Mouse (Mus musculus) 416B (cell line): ENCODE measurements around the gene Adarb2.

Source experiments
- DNase-seq: peaks from one replicate; pipeline ENCODE4 v3.0.0; 2011; ENCODE audit warnings: low read depth

Adarb2 gene

DNA sequence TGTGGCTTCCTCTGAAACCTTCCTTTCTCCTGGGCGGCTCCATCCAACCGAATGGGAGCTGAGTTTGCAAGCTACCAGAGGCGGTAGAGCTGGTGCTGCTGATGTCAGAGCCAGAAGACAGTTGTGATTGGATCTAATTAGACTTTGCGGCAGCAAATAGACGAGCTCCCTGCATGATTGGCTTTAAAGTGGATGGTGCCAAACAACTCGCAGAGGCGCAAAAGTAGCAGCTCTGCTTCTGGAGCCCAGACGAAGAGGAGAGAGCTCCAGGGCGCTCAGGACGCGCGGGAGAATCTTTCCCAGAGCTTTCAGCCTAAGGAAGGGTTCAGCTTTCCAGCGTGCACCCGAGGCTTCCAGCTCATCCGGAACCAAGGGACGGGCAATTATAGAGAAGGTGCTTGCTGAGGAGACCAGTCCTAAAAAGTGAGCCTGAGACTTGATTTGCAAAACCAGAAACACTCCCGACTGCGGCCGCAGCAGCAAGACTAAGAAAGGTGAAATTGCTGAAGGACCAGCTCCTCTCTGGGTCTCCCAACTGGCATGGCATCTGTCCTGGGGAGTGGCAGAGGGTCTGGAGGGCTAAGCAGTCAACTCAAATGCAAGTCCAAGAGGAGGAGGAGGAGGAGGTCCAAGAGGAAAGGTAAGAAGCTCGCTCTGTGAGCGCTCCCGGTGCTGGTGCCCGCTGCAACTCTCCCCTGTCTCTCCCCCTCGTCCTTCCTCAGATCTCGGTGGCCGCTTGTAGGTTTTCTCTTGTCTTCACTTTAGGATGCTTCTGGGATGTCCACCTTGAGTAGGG lies at the start of gene Adarb2:
TSS of gene Adarb2 (plus strand) at position 186 of the 796 bp plus-strand sequence.
- no peak for DNase-seq

DNA sequence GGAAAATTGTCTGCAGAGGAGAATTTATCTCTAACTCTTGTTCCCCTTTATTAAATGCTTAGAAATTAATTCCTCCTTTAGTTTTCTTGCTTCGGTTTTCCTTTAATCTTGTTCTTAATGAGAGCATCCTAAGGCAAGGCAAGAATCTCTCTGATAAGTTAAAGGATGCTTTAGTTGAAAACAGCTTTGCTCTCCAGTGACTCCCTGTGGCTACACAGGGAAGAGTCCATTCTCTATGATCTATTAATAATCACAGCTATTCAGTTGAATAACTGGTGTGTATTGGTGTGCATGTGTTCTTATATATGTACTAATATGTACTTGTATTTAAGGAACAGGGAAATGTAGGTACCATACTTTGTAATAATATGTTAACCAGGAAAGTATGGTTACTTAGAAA lies 28.9 kb upstream of the Adarb2 start:
- peak; percentile 2 for DNase-seq

DNA sequence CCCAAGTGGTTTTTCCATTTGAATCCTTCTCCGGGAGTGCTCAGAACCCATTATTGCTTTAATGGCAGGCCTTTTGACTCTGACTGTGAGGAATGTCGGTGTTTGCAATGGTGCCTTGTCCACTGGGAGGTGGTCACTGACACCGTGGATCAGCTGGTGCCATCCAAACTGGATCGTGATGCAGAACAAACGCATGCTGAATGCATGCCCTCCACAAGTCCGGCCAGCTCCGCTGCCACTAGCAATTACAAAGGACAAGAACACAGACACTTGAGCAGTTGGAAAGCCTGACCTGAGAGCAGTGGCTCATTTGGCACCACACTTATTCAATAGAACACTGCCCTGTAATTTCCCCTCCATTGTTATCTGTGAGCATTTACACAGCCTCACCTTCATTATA lies 10.7 kb upstream of the Adarb2 start:
- no peak for DNase-seq

DNA sequence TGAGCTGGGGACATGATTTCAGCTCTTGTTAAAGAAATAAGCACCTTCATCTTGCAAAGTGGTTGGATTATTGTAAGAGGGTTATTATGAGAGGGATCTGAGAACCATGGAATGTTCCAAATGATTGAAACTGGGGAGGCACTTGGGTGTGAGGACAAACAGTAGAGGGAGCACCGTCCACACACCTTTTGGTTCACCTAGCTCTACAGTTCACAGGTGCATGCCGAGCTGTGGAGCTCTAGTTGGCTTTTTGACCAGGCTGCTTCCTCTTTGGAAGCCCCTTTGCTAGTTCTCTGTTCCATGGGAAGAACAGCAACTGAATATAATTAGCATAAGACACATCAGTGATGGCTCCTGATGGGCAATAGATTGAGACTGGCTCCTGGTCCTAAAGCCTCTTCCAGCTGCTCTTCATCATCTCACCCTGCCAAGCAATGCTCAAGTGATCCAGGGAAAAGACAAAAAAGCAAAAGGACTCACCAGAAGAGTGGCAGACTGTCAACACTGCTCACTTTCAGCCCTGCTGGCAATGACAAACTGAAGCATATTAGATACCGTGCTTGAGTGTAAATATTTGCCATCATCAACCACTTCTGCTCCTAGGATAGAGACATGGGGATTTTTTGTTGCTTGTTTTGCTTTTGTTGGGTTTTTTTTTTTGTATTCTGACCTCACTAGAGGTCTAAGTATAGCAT lies 3.3 kb upstream of the Adarb2 start:
- DNase-seq, result no peak

DNA sequence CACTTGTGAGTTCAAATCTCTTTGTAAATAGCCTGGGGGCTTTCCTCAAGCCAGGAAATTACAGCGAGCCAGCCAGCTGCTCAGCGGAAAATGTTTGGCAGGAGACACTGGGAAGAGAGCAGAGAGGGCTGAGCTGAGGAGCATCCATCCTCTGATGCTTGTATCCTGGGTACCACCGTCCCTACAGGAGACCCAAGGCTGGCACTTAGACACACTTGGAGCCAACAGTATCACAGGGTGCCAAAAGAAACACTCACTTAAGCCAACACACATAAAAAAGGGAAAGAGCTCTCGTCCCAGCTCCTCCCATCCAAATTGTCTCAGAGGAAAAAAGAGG lies 779 bp downstream of the Adarb2 start:
- no peak for DNase-seq

DNA sequence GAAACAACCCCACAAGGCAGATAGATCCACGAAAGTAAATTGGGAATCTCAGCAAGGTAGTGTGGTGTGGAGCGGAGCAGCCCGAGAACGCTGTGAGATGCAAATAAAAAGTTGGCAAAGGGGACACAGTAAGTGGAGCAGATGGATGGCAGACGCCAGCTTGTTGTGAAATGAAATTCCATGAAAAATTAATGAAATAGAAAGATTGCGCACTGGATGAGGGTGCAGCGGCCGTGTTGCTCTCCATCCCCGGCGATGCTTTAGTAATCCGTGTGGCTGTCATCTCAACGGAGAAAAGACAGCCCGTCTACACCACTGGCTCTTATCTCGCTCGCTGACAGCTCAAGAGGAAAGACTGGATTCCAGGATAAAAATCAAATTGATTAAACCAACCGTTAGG lies 4.7 kb downstream of the Adarb2 start:
- DNase-seq, result no peak

DNA sequence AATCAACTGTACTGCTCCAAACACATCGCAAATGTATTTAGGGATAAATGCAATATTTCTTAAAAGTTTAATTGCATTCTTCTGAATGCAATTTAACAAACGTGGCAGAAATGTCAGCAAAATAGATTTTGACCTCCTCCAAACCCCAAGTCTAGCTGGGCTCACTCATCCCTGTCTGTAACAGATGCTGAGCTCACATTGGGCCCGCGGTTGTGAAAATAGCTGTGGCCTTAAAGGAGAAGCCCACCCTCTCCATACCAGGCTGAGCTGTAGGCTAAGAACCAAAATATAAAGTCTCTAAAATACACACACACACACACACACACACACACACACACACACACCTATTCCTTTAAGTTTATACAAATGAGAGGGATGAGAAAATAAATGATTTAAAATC lies 8.1 kb downstream of the Adarb2 start:
- no peak for DNase-seq

DNA sequence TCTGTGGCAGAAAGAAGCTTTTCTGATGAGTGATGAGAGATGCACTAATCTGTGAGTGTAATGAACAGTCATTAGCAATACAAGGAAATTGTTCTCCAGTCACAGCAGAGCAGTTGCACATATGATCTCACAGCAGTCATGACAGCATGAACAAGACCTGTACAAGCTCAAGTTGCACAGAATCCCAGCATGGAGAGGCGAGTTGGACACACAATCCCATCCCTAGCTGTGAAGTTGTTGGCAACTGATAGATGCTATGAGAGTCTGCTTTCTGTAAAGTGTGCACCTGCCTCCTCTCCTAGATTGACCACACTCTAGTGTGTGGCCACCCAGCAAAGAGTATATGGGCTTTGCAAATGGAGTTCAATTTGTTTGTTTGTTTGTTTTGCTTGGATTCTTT lies 36.2 kb downstream of the Adarb2 start:
- DNase-seq, result no peak

DNA sequence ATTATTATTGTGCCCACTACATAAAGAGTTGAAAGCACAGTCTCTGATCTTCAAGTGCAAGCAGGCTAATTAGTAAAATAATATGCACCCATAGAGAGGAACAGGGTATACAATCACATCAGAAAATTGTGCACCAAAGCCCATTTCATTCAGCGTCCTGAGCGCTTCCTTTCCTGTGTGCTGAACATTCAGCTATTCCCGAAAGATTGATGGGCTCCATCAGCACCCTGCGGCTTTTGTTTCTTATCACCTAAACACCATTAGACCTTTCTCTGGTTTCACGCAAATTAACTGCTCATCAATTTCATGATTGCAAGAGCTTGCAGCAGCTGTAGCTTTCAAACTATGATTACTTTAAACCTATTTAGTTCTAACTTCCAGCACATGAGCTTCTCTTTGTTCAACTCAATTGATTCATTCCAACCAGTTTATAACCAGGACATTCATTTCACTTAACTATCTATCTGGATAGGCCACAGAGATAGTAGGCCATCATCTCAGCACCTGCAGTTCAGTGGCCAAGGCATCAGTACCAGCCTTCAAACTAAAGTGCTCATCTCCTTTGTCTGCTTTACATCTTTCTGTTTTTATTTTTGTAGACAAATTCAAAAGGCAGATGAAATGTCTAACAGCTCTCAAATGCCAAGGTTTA lies 45.5 kb downstream of the Adarb2 start:
- DNase-seq, result no peak

DNA sequence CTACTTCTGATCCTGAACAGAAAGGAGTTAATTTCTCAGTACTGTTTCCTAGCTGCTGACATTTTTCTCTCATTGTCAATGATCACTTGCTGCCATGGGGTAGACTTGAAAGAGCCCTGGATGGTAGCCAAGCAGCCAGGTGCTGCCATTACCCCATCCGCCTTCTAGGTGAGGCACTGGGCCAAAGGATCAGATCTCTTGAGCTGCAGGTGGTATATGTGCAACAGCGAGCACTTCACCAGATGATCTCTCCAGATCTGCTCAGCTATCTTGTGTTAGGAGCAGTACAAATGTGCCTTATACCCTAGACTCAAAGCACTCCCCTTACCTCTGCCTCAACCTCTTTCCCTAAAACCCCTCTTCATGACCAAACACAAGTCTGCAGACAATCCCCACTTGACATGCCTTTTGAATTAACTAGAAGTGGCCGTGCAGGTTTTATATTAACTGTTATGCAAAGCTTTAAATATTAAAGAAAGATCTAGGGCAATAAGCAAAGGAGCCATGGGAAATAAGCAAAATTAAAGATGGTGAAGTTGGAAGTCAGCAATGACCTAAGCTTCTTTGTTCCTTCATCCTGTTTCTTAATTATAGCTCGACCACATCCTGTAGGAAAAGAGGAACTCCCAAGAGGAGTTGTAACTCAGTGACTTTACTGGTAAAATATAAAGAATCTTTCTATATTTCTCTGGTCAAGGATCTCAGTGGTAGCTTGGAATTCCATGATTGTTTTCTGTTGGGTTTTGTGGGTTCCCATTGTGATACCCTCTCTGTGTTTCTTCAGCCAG lies 69.7 kb downstream of the Adarb2 start:
- no peak for DNase-seq

DNA sequence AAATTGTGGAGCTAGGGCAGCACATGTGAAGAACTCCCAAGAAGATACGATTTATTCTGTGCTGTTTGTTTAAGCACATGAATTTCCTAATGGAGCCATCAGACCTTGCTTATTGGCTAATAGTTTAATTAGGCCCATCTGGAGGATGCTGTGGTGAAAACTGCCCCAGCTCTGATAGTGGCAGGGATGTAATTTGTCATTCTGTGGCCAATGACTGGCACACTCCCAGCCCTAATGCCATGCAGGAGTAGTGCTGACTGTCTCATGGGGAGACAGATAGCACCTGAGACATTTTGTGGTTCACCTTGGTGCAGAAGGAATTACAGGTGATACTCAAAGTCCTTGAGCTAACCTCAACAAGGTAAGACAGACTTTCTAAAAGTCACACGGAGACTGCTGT lies 80.5 kb downstream of the Adarb2 start:
- no peak for DNase-seq

DNA sequence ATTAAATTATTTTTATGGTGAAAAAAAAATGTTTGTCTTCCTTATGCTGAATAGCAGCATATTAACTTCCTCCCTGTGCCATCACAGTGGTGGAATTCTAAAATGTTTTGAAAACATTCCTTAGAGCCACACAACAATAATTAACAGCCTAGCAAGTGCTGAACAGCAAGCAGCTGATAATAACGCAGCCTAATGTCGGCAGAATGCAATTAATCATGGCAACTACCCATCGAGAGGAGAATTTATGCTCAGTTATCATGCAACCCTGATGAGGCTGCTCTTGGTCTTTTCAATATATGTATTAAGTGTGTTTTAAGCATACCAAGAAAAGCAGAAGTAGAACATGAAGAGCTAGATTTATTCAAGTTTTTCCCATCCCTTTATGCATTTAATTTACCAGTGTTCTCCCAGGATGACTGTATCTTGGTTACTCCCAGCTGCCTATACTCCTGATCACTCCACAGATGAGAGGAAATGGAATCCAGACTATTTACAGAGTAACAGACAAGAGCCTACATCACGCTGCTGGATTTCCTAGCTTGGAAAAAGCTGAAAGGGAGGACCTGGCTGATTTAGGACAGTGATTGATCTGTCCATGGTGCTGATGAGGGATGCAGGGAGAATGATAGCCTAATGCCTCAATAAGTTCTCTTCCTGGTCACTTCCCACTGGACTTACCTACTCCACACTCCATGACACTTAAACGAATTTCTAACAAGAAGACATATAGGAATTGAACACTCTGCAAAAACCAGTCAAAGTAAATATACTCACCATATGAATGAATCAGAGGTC lies 113.9 kb downstream of the Adarb2 start:
- DNase-seq, result peak; percentile 15

DNA sequence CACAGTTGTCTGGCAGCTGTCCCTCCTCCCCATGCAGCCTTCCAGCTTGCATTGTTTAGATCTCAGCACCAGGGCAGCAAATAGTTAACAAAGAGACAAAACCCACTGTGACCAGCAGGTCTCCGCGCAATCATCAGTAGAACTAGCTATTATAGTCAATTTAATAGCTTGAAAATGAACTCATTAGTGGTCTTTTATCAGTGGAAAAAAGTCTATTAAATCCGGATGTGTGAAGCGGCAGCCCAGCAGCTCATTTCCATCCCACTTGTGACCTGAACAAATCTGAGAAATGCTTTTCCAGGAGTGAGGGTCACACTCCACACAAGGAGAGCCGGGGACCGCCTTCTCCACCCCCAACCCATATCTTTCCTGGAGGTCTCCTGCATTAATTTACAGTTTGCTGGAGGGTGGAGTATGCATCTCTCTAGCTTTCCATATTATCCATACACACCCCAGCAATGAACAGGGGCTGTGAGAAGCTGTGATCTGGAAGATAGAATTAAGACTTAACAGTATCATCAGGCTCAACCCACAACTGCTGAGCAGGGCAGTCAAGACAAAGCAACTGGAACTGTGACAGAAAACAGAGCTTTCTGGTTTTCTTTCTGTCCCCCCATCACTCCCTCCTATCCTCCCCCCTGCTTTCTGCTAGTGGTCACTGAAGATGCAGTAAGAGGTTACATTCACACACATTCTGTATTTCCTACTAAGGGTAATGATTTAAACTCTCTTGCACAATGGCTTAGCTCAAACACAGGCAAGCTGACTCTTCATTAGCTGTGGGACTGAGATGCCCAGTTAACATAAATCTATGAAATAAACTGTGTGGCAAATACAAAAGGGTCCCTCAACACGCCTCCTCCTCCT lies 131.2 kb downstream of the Adarb2 start:
- DNase-seq, result no peak

DNA sequence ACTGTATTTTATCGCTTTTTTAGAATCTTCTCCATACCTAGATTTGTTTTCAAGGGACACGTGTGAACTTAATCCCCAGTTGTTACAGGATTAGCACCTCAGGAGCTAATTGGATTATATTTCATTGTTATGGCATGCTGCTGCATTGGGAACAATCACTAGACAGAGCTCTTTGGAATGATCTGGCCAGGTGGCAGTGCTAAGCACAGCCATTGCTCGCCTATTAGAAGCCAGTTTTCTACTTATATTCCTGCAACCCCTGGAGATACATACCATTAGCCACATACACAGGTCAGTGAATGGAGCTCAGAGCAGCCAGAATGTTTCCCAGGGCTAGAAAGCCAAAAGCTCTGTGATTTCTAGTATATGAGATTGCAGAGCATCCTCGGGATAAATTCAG lies 131.9 kb downstream of the Adarb2 start:
- DNase-seq, result no peak

DNA sequence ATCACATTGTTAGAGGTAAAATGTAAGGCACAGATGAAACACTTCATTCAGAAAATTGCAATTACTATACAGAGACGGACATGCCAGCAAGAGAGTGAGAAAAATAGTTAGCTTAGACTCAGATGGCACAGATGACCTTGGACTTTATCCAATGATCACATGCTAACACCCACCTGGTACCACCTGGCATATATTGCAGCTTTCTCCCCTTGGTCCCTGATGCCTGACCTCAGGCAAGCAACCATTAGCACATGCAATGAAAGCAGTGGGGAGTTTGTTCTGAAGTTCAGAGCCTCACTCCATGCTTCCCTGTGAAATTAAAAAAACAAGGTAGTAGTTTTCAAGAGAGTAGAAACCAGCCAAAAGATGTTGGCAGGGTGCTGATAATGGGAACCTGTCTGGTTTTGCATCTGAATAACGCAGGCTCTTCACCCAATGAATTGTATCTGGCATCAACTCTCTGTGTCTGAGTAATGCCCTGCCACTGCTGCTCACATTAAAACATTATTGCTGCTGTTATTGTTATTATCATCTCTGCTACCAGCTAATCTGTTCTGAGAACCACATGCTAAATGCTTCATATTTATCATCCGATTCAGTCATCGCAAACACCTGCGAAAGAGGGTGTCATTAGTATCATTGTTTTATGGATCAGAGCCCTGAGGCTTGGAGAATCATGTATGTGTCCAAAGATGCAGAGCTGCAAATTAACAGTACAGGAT lies 138.6 kb downstream of the Adarb2 start:
- DNase-seq, result no peak

DNA sequence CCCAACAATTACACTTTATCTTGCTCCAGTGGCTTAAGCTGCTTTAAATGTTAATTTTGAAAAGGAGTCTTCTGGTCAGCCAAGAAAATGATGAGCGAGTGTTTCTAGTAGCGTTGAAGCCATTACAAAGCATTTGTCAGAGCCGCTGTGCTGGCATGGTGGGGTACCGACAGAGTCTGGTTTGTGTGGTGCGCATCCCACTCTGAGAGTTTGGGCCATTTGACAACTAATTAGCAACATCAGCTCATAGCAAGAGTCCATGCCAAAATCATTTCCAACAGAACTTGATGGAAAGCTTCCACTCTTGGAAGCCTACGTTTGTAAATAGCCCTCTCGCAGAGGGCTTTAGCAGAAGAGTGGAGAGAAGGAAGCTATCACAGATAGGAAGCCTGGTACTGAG lies 144.5 kb downstream of the Adarb2 start:
- no peak for DNase-seq

DNA sequence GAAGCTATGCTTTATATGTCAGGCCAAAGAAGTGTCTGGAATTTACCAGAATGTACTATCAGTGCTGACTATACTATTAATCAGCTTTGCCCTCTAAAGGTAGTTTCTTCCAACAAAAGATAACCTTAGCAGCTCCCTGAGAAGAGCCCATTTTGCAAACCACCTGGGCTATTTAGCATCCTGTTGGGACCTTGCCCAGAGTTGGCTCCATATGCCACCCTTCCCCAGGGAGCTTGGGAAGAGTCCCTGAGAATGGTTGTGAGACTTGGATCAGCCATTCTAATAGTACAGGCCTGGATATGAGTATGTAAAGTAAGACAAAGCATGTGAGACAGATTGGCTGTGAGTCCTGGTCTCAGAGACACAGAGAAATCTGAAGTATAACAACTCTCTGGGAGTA lies 149.7 kb downstream of the Adarb2 start:
- DNase-seq, result no peak

DNA sequence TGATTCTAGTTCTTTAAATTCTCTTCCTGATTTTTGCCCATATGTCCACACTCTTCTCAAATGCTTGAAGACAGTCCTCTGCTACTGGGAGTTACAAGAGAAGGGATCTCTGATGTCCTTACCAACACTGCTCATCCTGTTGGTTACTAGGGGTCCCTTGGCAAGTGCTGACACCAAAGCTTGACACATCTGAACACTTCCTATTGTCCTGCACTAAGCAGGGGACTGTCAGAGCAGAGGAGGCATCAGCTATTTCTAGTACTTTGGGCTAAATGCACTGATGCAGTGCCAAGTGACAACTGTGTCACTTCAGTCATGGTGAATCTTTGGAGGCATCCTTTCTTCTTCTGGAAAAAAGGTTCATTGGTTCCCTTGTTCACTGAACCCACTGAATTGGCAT lies 150.3 kb downstream of the Adarb2 start:
- DNase-seq, result no peak

DNA sequence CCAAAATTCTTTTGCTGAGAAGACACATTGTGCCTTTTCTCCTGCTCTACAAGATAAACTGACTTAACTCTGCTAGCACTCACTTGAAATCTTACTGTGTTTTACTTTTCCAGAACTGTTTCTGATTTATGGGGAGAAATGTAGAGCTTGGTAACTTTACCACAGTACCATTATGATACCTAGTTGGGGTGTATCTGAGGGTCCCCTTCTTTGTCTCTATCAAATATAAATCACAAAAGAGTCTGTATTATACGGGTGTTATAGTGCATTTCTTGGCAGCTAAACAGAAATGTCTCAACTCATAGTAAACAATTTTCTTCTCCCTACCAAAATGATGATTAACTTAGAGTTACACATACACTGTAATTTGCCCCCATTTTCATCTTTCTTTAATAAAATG lies 162.9 kb downstream of the Adarb2 start:
- DNase-seq, result no peak

DNA sequence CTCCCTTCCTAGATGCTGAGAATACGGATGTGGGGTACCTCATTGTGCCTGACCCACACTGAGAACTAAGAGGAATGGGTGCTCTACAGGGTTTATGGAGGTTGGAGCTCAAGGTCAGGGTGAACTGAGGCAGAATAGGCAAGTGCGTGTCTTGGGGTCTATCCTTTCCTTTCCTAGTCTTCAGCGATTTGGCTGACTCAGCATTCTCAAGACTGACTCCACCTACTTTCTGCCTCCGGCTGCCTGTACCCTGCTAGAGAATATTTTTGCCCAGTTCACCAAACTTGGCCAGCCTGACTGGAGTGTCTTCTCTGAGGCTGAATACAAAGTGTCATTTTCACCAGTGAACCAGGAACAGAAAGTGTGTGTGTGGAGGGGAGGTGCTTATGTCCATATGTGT lies 163.4 kb downstream of the Adarb2 start:
- no peak for DNase-seq
